Mouse (Mus musculus) intestine, embryonic 16.5 days (tissue): Measurements from ENCODE around the gene Gm6358. TPM values are rescaled to one million over a fixed set of nuclear protein-coding genes. Genes with fewer than 3 reads are reported as not detected.
"Not testable (repeated sequence)": the region's sequence is repeated elsewhere in the genome, so short reads cannot be mapped to it uniquely, and the experiment has no call there.

Experiments used
- ATAC-seq: fragments of 200-750 bp; cut with Nextera tagmentation; 2 replicates; pipeline ENCODE4 v1.8.0; 2017; ENCODE audit warnings: moderate TSS enrichment, moderate library complexity
- H3K27ac ChIP-seq: fragments of 300-500 bp; sonication (generic); 2 replicates; pipeline ENCODE4 v1.5.1; 2014; ENCODE audit warnings: mild to moderate bottlenecking, low read length
- H3K27me3 ChIP-seq: fragments of 300-500 bp; sonication (generic); replicated peaks from 2 replicates; pipeline ENCODE4 v1.6.1; 2014; ENCODE audit warnings: low read length, control low read depth, mixed read lengths; ENCODE audit not compliant: control insufficient read depth, insufficient read depth
- H3K36me3 ChIP-seq: fragments of 300-500 bp; sonication (generic); 2 replicates; pipeline ENCODE4 v1.6.1; 2014; ENCODE audit warnings: low read length, control low read depth; ENCODE audit not compliant: control insufficient read depth, insufficient read depth
- H3K4me1 ChIP-seq: fragments of 300-500 bp; sonication (generic); 2 replicates; pipeline ENCODE4 v1.6.1; 2014; ENCODE audit warnings: low read length, control low read depth, mixed read lengths; ENCODE audit not compliant: control insufficient read depth, insufficient read depth
- H3K4me2 ChIP-seq: fragments of 300-500 bp; sonication (generic); 2 replicates; pipeline ENCODE4 v1.6.1; 2014; ENCODE audit warnings: low read depth, low read length, control low read depth
- H3K4me3 ChIP-seq: fragments of 300-500 bp; sonication (generic); 2 replicates; pipeline ENCODE4 v1.5.1; 2014; ENCODE audit warnings: mild to moderate bottlenecking, low read length
- H3K9ac ChIP-seq: fragments of 300-500 bp; sonication (generic); 2 replicates; pipeline ENCODE4 v1.6.1; 2014; ENCODE audit warnings: low read depth, low read length
- H3K9me3 ChIP-seq: fragments of 300-500 bp; sonication (generic); 2 replicates; pipeline ENCODE4 v1.6.1; 2016; ENCODE audit warnings: low read length, control low read depth; ENCODE audit not compliant: control insufficient read depth
- WGBS: fragments of 180-500 bp; shearing (Covaris S2); extraction: QIAGEN DNeasy Blood & Tissue Kit; methylation state at CpG from one replicate; pipeline ENCODE4 v1.1.7; 2014; 5-methylcytosine and 5-hydroxymethylcytosine counted together
- polyA plus RNA-seq: library from polyadenylated mRNA; unstranded; fragments of >200 nt; fragmentation: Nextera tagmentation; extraction: Ambion mirVana; gene quantifications from 2 replicates; pipeline ENCODE4 v1.2.1, GENCODE M21; 2015

Gm6358 gene
- polyA plus RNA-seq: not detected in 2 replicates

GRCm38 (mm10) chr16:89140551-89140950 is at the start of gene Gm6358:
Gene Gm6358 (plus strand): TSS chr16:89140851.
- Histone ChIP-seq H3K4me1 (no peaks in the 10 kb centered on the region), H3K9me3 (no peaks in the 10 kb centered on the region), H3K36me3 (no peaks in the 10 kb centered on the region), H3K4me3 (no peak within 1 kb of the TSS), H3K27me3 (no peaks in the 10 kb centered on the region), H3K27ac (no peak within 1 kb of the TSS), H3K4me2 (no peak within 1 kb of the TSS), H3K9ac (no peak within 1 kb of the TSS)
- 92% methylated on average over 1 of the region's 1 CpGs for WGBS
- ATAC-seq: no peak

GRCm38 (mm10) chr16:89150786-89151185 is 10.1 kb downstream of the Gm6358 start, which contains the start of gene Gm10061:
Gene Gm10061 (plus strand): TSS chr16:89151086.
- H3K9me3 ChIP-seq: no peaks in the 10 kb centered on the region
- H3K4me1 ChIP-seq: no peaks in the 10 kb centered on the region
- H3K27ac ChIP-seq: no peak within 1 kb of the TSS
- H3K36me3 ChIP-seq: no peaks in the 10 kb centered on the region
- WGBS: 96% methylated on average over 1 of the region's 1 CpGs
- ATAC-seq: no peak
- no peak within 1 kb of the TSS for H3K4me2 ChIP-seq
- H3K4me3 ChIP-seq: no peak within 1 kb of the TSS
- H3K27me3 ChIP-seq: no peaks in the 10 kb centered on the region
- H3K9ac ChIP-seq: no peak within 1 kb of the TSS

- 82% methylated on average over 4 of the region's 4 CpGs for whole genome bisulfite sequencing
- H3K4me2 ChIP-seq: no peak within 1 kb of the TSS
These were observed 17.0 kb downstream of the Gm6358 start, which contains the start of gene Gm9789 for GRCm38 (mm10) chr16:89157652-89158051. Gene Gm9789 (plus strand): TSS chr16:89157952.

GRCm38 (mm10) chr16:89169190-89169589 is 28.5 kb downstream of the Gm6358 start, which contains the start of gene Gm7735:
Gene Gm7735 (plus strand): TSS chr16:89169490.
- H3K4me1 ChIP-seq, H3K9ac ChIP-seq, ATAC-seq, H3K4me2 ChIP-seq, H3K27ac ChIP-seq, H3K9me3 ChIP-seq, H3K27me3 ChIP-seq, H3K36me3 ChIP-seq, H3K4me3 ChIP-seq: not testable (repeated sequence)

More at GRCm38 (mm10) chr16:89157652-89158051, 17.0 kb downstream of the Gm6358 start, which contains the start of gene Gm9789:
- no peaks in the 10 kb centered on the region for H3K9me3 ChIP-seq
- H3K4me1 ChIP-seq: no peaks in the 10 kb centered on the region
- no peaks in the 10 kb centered on the region for H3K36me3 ChIP-seq
- no peak for ATAC-seq
- no peaks in the 10 kb centered on the region for H3K27me3 ChIP-seq
- no peak within 1 kb of the TSS for H3K4me3 ChIP-seq
- no peak within 1 kb of the TSS for H3K9ac ChIP-seq
- no peak within 1 kb of the TSS for H3K27ac ChIP-seq

- no peaks in the 10 kb centered on the region for H3K4me1 ChIP-seq
- no peaks in the 10 kb centered on the region for H3K9me3 ChIP-seq
- no peaks in the 10 kb centered on the region for H3K36me3 ChIP-seq
- H3K9ac ChIP-seq: no peak within 1 kb of the TSS
- ATAC-seq: no peak
- no peak within 1 kb of the TSS for H3K4me3 ChIP-seq
- no peak within 1 kb of the TSS for H3K4me2 ChIP-seq
- no peak within 1 kb of the TSS for H3K27ac ChIP-seq
- H3K27me3 ChIP-seq: no peaks in the 10 kb centered on the region
- WGBS: 82% methylated on average over 2 of the region's 2 CpGs
These were observed 33.8 kb downstream of the Gm6358 start, which contains the start of gene 1110057P08Rik for GRCm38 (mm10) chr16:89174435-89174834. Gene 1110057P08Rik (plus strand): TSS chr16:89174735.

- H3K9ac ChIP-seq: no peak overlapping the region
- no peak overlapping the region for H3K4me2 ChIP-seq
- H3K9me3 ChIP-seq: no peaks in the 10 kb centered on the region
- no peaks in the 10 kb centered on the region for H3K36me3 ChIP-seq
- WGBS: 87% methylated on average over 4 of the region's 4 CpGs
- no peak overlapping the region for H3K4me3 ChIP-seq
- no peak overlapping the region for H3K27ac ChIP-seq
- no peak for ATAC-seq
- no peaks in the 10 kb centered on the region for H3K27me3 ChIP-seq
- H3K4me1 ChIP-seq: no peaks in the 10 kb centered on the region
These were observed 48.0 kb downstream of the Gm6358 start for GRCm38 (mm10) chr16:89188621-89189020.

Other genes with a start within 250 kb of the Gm6358 start
- gene Krtap19-5, start 244.4 kb upstream of the Gm6358 start, polyA plus RNA-seq: not detected in 2 replicates
- not detected in 2 replicates for gene Krtap19-9b, start 208.6 kb upstream of the Gm6358 start, polyA plus RNA-seq
- gene Krtap16-3, start 178.0 kb upstream of the Gm6358 start, polyA plus RNA-seq: not detected in 2 replicates
- gene Krtap22-2, start 130.1 kb upstream of the Gm6358 start, polyA plus RNA-seq: not detected in 2 replicates
- not detected in 2 replicates for gene Gm10229, start 125.6 kb upstream of the Gm6358 start, polyA plus RNA-seq
- not detected in 2 replicates for gene Krtap6-1, start 109.2 kb upstream of the Gm6358 start, polyA plus RNA-seq
- not detected in 2 replicates for gene Gm10228, start 99.4 kb upstream of the Gm6358 start, polyA plus RNA-seq
- not detected in 2 replicates for gene Krtap6-5, start 93.0 kb upstream of the Gm6358 start, polyA plus RNA-seq
- gene 1110025L11Rik, start 76.8 kb upstream of the Gm6358 start, polyA plus RNA-seq: not detected in 2 replicates
- gene Krtap6-3, start 56.8 kb upstream of the Gm6358 start, polyA plus RNA-seq: not detected in 2 replicates
- not detected in 2 replicates for gene Gm10061, start 10.2 kb downstream of the Gm6358 start, polyA plus RNA-seq
- not detected in 2 replicates for gene Gm9789, start 17.1 kb downstream of the Gm6358 start, polyA plus RNA-seq
- gene Gm7735, start 28.6 kb downstream of the Gm6358 start, polyA plus RNA-seq: not detected in 2 replicates
- gene 1110057P08Rik, start 33.9 kb downstream of the Gm6358 start, polyA plus RNA-seq: not detected in 2 replicates
- gene Krtap20-2, start 65.0 kb downstream of the Gm6358 start, polyA plus RNA-seq: not detected in 2 replicates